Mouse (Mus musculus): Measurements from ENCODE around the gene Pcsk5.
A peak's percentile ranks its signal among the peaks of the same experiment; 100 is the strongest.

Gene Pcsk5

GRCm38 (mm10) chr19:17717066-17717465 lies 120.4 kb downstream of the Pcsk5 start:
- no peak for DNase-seq

GRCm38 (mm10) chr19:17715281-17715955 lies 122.0 kb downstream of the Pcsk5 start:
- peak; percentile 11 for DNase-seq

- no peak for DNase-seq
These were observed 145.8 kb downstream of the Pcsk5 start for GRCm38 (mm10) chr19:17691626-17692025.

GRCm38 (mm10) chr19:17678371-17678770 lies 159.1 kb downstream of the Pcsk5 start:
- no peak for DNase-seq

GRCm38 (mm10) chr19:17662676-17663075 lies 174.8 kb downstream of the Pcsk5 start:
- DNase-seq = no peak

- no peak for DNase-seq
These were observed 175.2 kb downstream of the Pcsk5 start for GRCm38 (mm10) chr19:17662271-17662670.

DNA sequence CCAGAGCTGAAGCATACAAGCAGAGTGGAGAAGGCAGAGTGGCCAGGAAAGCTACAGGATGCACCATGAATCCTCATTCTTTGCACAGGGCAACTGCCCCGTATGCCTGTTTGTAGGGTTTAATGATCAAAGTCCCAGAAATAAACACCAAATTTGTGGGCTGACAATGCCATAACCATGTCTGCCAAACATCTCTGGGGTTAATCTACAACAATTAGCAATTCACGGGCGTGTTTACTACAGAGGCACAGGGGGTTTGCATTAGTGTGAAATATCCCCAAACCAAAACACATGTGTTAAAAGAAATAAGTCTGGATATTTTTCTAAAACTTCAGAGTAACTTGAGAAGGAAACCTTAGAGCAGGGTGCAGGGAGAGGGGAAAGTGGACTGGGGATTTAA lies 178.1 kb downstream of the Pcsk5 start:
- no peak for DNase-seq

- peak; percentile 66 for DNase-seq
These were observed 186.5 kb downstream of the Pcsk5 start for GRCm38 (mm10) chr19:17650831-17651502.

- no peak for DNase-seq
These were observed 187.5 kb downstream of the Pcsk5 start for GRCm38 (mm10) chr19:17649967-17650366.

GRCm38 (mm10) chr19:17643128-17643797 lies 194.2 kb downstream of the Pcsk5 start:
- DNase-seq = no peak

GRCm38 (mm10) chr19:17635984-17636383 lies 201.4 kb downstream of the Pcsk5 start:
- no peak for DNase-seq

- DNase-seq = no peak
These were observed 221.8 kb downstream of the Pcsk5 start for GRCm38 (mm10) chr19:17615646-17616045.

DNA sequence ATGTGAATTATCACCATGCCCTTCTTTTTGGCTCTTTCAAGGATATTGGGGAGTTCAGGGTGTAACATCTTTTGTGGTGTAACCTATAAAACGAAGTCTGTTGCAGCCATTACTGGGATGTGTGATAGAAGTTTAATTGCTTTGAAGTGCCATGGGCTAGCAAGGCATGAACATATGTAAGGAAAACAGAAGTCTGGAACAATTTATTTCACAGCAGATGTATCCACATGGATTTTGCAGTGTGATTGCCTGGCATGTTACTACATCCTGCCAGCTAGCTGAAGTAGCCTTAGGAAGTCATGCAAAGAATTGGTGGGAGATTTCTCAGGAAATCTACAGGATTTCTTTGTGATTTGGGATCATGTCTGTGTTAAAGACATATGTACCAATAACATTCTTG lies 230.9 kb downstream of the Pcsk5 start:
- DNase-seq = no peak

DNA sequence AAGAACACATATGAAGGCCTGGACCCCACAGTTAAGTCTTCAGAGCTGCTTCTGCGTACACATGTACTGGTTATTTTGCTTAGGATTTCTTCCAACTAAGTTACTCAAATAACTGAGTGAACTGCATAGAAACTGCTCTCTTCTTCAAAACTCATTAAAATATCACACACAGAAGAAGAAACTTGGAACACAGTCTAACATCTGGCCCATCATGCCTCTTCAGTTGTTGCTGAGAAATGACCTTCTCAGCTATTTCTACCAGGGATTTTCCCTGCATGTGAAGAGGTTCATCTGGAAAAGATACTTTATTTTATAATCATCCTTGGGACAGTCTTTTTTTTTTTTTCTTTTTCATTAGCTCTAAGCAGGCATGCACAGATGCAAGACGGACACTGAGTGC lies 231.3 kb downstream of the Pcsk5 start:
- no peak for DNase-seq

DNA sequence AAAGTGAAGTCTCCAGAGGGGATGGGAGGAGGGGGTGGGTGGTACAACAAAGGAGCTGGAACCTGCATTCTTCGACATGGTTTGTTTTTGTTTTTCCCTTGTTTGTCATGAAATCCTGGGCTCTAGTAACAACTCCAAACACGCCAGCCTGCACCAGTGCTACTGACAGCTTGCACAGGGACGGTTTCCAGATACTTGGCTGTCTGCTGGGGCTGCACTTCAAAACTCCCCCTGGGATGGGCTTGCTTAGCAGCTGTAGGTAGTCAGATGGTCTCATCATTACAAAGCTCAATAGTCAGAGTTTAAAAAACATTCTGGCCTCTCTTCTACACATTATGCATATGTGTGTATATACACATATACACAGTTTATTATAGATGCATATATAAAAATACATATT lies 234.1 kb downstream of the Pcsk5 start:
- DNase-seq = no peak

DNA sequence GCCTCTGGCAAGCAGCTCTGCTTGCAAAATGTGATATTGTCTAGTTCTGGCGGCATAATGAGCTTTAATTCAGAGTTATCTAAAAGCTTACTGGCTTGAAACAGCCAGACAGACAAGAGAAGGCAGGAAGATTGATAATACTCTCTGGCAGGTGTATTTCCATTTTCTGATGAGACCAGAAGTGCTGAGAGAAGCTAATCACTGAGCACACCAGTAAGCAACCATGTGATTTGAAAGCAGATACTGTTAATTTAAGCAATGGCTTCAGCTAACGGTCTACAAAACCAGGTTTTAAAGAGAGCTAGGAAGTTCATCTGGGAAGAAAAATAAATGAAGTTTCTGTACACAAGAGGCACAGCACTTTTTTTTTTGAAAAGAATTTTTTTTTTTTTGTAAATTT lies 237.1 kb downstream of the Pcsk5 start:
- no peak for DNase-seq

DNA sequence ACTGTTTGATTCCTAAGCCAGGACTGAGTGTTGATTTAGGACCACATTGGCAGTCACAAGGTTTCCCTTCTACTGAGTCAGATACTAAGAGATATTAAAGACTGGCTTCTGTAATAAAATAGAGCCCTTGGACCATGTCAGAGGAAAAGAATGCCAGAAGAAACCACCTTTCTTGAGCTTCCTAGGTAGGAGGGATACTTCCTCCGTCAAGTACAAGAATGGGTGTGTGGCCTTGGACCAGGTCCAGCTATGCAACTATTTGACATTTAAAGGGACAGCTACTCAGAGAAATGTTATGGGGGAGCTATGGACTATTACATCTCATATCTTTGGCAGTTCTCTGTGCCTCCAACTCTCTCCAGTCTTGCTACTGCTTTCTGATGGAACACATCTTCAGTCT lies 244.6 kb downstream of the Pcsk5 start:
- DNase-seq = peak; percentile 59

- DNase-seq = peak; percentile 40
These were observed 246.1 kb downstream of the Pcsk5 start for GRCm38 (mm10) chr19:17591335-17591734.

DNA sequence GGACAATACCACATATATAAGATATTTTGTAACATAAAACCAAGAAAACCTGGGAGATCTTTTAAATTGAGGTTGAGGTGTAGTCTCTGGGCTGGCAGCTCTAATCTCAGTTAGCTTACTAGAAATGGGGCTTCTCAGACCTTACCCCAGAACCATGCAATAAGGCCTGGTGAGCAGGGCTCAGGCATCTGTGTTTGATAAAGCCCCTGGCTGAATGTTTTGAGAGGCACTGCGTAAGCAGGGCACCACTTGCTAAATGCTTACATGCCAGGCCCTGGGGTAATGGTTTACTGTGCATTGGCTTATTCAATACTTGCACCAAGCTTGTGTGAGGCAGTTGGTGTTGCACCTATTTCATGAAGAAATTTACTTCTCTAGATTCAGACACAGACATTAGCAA lies 247.1 kb downstream of the Pcsk5 start:
- DNase-seq = no peak

- no peak for DNase-seq
These were observed 260.0 kb downstream of the Pcsk5 start for GRCm38 (mm10) chr19:17577412-17577811.

GRCm38 (mm10) chr19:17574564-17574963 lies 262.9 kb downstream of the Pcsk5 start:
- no peak for DNase-seq

- DNase-seq = no peak
These were observed 265.1 kb downstream of the Pcsk5 start for GRCm38 (mm10) chr19:17572315-17572714.

- DNase-seq = no peak
These were observed 266.5 kb downstream of the Pcsk5 start for GRCm38 (mm10) chr19:17570936-17571335.

- DNase-seq = no peak
These were observed 270.2 kb downstream of the Pcsk5 start for GRCm38 (mm10) chr19:17567264-17567663.
